Mouse (Mus musculus): ENCODE measurements at regions not wholly inside any gene's neighbourhood (a gene's known extent, or its start where the extent isn't known, plus 50 kb on each side); places are given as distances from the start of the nearest gene placed in this dataset.

GRCm38 (mm10) chr11:82668026-82668425, 96.1 kb downstream of the Cct6b start:
- DNase-seq: no peak

DNA sequence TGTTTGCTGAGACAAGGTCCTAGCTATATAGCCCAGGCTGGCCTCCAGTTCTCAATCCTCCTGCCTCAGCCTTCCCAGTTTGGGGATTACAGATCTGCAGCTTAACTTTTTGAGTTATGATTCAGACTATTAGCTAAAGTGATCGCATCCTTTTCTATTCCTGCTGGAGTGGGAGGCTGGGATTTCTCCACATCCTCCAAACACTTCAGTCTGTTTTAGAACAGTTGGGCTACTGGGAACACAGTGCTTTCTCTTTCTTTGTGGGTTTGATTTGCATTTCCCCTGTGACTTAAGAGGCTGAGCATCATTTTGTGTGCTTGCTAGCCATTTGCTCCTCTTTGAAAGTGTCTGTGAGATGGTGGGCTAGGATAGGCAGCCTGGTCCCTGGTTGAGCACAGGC, 100.0 kb downstream of the Cct6b start:
- DNase-seq: no peak

GRCm38 (mm10) chr11:82662086-82662485, 102.0 kb downstream of the Cct6b start:
- DNase-seq: no peak

- DNase-seq: no peak
These were observed 112.4 kb downstream of the Cct6b start for GRCm38 (mm10) chr11:82651751-82652150.

DNA sequence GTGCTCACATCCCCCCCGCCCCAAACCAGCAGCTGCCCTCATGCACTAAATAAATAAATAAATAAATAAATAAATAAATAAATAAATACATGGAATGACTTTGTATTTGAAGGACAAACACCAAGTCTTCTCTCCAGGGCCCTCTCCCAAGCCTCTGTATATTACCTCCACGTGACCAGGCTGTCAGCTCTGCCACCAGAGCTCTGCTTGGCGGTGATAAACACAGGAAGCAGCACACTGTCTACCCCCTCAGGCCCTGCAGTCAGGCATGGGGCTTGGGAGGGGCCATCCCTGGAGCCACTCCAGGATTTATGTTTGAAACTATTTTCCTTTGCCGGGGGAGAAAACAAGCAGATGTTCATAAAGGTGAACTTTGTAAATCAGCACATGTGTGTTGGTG, 125.6 kb downstream of the Cct6b start:
- DNase-seq: peak; percentile 12

DNA sequence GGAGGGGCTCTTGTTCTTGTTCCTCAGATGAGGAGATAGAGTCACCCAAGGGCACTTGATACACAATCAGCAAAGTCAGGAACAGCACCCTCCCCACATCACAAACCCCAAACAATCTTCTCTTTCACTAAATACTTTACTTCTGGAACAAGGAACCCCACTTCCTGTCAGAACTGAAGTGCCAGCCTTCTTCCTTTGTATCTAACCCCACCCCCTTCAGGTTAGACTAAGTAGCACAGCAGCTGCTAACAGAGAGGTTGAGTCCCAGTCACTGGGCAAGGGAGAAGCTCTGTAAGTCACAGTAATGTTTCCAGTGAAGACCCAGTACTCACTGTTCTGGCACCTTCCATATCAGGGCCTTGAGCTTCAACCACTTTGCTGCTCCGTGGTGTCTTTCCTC, 131.9 kb downstream of the Cct6b start:
- DNase-seq: no peak

DNA sequence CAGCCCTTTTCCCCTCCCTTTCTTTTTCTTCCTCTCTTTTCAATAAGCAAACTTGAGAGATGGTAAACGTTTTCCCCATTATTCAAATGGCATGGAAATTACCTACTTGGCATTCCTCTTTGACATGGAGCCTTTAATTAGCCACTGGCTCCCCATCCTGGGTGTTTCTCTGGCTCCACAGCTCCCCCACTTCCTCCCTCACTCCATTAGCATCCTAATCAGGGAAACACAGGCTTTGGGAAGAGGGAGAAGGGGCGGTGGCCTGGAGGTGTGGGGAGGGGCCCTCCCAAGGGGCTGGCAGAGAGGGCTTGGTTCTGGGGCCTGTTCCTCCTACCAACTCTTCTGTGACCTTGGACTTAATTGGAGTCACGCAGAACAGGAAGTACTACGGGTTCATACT, 132.7 kb downstream of the Cct6b start:
- no peak for DNase-seq

GRCm38 (mm10) chr11:82626501-82627111, 137.5 kb downstream of the Cct6b start:
- DNase-seq: no peak

DNA sequence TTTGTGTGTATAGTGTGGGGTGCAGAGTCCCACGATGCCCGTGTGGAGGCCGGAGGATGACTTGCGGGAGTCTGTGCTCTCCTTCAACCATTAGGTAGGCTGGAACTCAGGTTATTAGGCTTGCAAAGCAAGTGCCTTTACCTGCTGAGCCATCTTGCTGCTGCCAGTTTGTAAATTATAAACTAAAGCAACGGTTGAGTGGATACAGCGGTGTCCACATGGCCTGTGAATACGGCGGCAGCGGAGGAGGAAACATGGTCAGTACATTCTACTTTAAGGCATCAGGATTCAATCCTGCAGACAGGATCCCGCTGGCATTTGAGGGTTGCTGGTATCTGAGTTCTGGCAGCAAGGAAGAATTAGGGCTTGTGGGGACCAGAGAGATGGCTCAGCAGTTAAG, 143.1 kb downstream of the Cct6b start:
- DNase-seq: peak; percentile 27

GRCm38 (mm10) chr11:82619418-82619817, 144.7 kb downstream of the Cct6b start:
- no peak for DNase-seq

DNA sequence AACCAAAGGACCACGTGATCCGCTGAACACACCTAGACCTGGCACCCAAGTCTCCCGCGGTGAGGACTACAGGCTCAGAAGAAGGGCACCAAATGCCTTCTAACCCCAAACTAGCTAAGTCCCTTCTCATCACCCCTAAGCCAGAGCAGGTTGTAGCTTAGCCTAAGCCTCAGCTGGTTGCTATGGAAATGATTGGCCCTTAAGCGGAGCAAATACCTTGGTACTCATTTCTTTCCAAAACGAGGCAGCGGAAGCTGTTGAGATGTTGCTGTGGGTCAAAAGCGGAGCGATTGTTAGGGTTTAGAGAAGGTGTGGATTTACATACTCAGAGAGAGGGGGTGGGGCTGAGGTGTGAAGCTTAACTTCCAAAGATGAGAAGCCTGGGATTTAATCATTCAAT, 145.7 kb downstream of the Cct6b start:
- no peak for DNase-seq

- no peak for DNase-seq
These were observed 147.3 kb downstream of the Cct6b start for GRCm38 (mm10) chr11:82616856-82617255.

DNA sequence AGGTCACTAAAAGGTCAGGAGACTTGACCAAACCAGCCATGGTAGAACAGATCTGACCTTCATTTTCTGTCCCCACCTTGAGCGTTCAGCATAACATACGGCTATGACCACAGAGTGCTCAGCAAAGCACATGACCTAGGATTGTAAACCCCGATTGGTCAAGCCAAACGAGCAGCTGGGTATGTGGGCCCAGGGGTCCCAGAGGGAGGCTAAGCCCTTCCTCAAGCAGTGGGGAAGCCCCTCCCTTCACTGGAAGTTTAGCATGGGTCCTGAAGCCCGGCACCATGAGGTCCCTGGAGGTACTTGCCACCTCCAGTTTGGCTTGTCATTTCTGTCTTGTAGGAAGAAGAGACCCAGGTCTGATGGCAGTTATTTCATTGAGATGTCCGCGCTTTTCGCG, 149.8 kb downstream of the Cct6b start:
- DNase-seq: no peak

- peak; percentile 74 for DNase-seq
These were observed 150.6 kb downstream of the Cct6b start for GRCm38 (mm10) chr11:82613503-82613902.

DNA sequence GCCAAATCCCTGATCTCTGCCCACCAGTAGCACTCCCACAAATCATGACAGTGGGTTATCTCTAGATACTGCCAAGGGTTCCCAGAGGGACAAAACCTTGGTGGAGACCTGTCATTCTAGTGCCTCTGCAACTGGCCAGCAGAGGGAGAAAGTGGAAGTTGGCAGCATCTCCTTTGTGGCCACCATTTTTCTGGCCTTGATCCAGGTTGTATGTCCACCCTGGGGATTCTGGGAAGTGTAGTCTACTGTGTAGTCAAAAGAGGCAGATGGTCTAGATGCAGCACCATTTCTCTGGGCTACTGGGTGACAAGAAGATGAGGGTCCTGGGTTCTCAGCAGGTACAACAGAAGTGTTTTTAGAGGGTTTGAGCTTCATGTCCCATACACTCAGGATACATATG, 152.1 kb downstream of the Cct6b start:
- DNase-seq: peak; percentile 69

DNA sequence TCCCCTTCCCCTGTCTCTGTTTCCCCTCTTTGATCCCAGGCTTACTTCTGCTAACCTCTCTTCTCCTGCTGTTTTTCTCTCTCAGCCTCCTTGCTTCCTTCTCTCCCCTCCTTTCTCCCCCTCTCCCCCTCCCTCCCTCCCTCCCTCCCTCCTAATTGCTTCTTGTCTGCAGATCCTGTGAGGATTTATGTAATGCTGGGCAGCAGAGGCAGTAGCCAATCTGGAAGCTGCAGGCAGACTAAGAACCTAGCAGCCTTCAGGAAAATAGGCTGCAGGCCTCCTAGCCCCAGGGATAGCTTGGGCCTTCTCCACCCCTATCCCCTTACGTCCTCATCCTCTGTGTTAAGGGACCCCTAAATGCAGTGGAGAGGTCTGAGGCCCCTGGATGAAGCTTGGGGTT, 155.2 kb downstream of the Cct6b start:
- no peak for DNase-seq

DNA sequence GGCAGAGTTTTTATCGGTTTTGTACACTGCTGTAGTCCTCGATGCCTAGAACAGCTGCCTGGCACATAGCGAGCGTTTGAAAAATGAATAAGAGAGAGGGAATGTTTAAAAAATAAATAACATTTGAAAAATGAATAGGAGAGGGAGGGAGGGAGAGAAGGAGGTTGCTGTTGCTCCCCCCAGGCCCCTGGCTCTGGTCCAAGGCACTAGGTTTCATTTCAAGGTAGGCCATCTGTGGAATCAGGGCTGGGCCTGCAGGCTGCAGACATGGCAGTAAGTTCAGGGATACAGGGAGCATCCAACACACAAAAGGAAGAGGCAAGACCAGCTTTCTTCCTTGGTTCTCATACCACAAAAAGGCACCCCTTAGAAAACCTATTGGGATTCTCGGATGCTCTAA, 156.5 kb downstream of the Cct6b start:
- no peak for DNase-seq

DNA sequence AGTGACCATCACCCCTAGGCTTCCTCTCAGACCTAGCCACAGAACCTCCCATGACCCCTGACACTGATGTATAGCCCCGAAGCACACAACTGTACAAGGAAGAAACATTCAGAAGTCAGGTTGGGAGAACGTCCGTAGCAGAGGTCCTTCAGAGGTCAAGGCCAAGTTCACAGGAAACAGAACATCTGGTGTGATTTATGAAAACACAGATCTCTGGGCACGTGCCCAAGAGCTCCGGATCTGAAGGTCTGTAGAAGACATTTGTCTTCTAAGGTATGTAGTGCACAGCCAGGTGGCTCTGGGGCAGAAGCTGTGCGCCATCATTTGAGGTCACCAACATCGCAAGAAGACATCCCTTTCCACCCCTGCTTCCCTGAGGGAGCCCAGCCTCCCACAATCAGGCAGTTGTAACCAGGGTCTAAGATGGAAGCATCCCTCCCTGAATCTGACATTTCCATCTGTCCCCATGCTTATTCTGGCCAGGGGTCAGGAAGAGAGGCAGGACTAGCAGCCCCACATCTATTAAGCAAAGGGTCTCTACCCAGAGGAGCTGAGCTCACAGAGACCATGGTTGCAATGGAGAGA, 159.8 kb downstream of the Cct6b start:
- DNase-seq: peak; percentile 69

DNA sequence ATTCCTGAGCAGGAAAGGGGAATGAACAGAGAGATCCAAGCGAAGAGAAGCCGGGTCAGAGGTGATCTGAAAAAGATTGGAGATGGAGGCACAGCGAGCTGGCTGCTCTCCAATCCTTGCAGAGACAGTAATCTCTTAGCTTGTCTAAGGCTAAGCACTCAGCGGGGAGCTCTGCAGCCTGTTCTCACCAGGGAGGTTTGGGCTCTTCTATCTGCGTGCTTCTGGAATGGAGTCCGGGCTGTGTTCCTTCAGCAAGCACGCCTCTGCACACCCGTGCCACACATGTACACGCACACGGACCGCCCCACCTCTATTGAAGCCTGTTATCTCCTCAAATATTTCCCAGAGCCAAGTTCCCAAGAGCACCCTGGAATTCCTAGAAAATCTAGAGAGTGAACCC, 161.3 kb downstream of the Cct6b start:
- DNase-seq: peak; percentile 24

DNA sequence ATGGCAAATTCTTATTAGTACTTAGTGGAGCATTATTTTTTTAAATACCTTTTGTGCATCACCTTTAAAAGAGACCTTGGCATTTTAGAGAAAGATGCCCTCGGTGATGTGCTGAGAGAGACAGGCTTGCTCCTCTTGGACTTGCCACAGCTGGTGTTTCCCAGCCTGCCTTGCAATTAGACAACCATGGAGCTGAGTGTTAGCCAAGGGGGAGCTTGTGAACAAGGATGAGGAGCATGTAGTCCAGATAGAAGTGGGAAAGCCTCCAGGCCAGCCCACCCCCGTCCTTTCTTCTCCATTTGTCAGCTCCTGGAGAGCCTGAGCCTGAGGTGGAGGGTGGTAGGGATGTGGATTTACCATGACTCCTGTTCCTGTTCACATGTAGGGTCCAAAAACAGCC, 161.9 kb downstream of the Cct6b start:
- DNase-seq: no peak

- no peak for DNase-seq
These were observed 164.0 kb downstream of the Cct6b start for GRCm38 (mm10) chr11:82600151-82600550.

- no peak for DNase-seq
These were observed 166.4 kb downstream of the Cct6b start for GRCm38 (mm10) chr11:82597757-82598156.

DNA sequence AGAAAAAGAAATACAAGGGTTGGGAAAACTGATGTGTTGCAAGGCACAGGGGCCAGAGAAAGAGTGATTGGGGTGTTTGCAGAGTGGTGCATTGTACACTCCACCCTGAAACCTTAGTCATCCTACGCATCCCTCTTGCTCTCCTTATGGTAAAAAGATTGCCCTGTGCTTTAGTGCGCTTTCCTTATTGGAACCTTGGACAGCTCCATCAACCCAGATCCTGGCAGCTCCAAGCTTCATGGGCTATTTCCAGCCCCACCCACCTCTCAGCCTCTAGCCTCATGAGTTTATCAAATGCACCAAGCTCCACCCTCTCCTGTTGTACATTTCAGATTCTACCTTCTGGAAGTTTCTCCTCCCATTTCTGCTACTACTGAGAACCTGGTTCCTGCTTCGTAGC, 167.3 kb downstream of the Cct6b start:
- no peak for DNase-seq

GRCm38 (mm10) chr11:82589761-82590160, 174.4 kb downstream of the Cct6b start:
- DNase-seq: no peak

- no peak for DNase-seq
These were observed 175.4 kb downstream of the Cct6b start for GRCm38 (mm10) chr11:82588744-82589143.
